Mouse (Mus musculus): ENCODE results near the gene Plpp7.

GRCm38 (mm10) chr2:32055357-32055965, 39.9 kb upstream of the Plpp7 start:
- TF ChIP-seq POLR2A (IDR thresholded peaks at IDR 0.05; ENCODE audit: low read depth, low read length) (no peak), CTCF (conservative IDR thresholded peaks at IDR 0.05; ENCODE audit: insufficient read depth, insufficient read length, low read depth, low read length) (no peak)

All from kidney, adult 2 months (tissue).